Mouse (Mus musculus): Measurements from ENCODE around the gene Sag.

Gene Sag

GRCm38 (mm10) chr1:87892499-87892898, 89.0 kb downstream of the Sag start:
- DNase-seq (ENCODE audit: inconsistent age in 2 of 2, low spot score in 1 of 2), result no peak

GRCm38 (mm10) chr1:87893414-87893813, 89.9 kb downstream of the Sag start:
- no peak for DNase-seq (ENCODE audit: inconsistent age in 2 of 2, low spot score in 1 of 2)

Measured in adrenal gland, adult (tissue).